Mouse (Mus musculus): ENCODE data around the gene 7530416G11Rik.

Gene 7530416G11Rik

GRCm38 (mm10) chr15:85503127-85503526 lies at the start of gene 7530416G11Rik:
Gene 7530416G11Rik (minus strand): TSS chr15:85503227.
- no peak for DNase-seq

- no peak for DNase-seq
These were observed 43.5 kb upstream of the 7530416G11Rik start for GRCm38 (mm10) chr15:85546500-85546899.

GRCm38 (mm10) chr15:85545369-85545768 lies 42.3 kb upstream of the 7530416G11Rik start:
- DNase-seq: no peak

- no peak for DNase-seq
These were observed 35.1 kb upstream of the 7530416G11Rik start for GRCm38 (mm10) chr15:85538170-85538569.

- DNase-seq: no peak
These were observed 34.1 kb upstream of the 7530416G11Rik start for GRCm38 (mm10) chr15:85537151-85537550.

- DNase-seq: no peak
These were observed 31.6 kb upstream of the 7530416G11Rik start for GRCm38 (mm10) chr15:85534646-85535045.

- no peak for DNase-seq
These were observed 31.2 kb upstream of the 7530416G11Rik start for GRCm38 (mm10) chr15:85534215-85534614.

GRCm38 (mm10) chr15:85532063-85532462 lies 29.0 kb upstream of the 7530416G11Rik start:
- no peak for DNase-seq

GRCm38 (mm10) chr15:85529911-85530310 lies 26.9 kb upstream of the 7530416G11Rik start:
- DNase-seq: no peak

- no peak for DNase-seq
These were observed 21.4 kb upstream of the 7530416G11Rik start for GRCm38 (mm10) chr15:85524404-85524950.

- no peak for DNase-seq
These were observed 20.4 kb upstream of the 7530416G11Rik start for GRCm38 (mm10) chr15:85523173-85523991.

- no peak for DNase-seq
These were observed 16.4 kb upstream of the 7530416G11Rik start for GRCm38 (mm10) chr15:85519438-85519837.

GRCm38 (mm10) chr15:85507370-85508014 lies 4.5 kb upstream of the 7530416G11Rik start:
- DNase-seq: no peak

GRCm38 (mm10) chr15:85506680-85507079 lies 3.7 kb upstream of the 7530416G11Rik start:
- no peak for DNase-seq

- DNase-seq: no peak
These were observed 2.3 kb upstream of the 7530416G11Rik start for GRCm38 (mm10) chr15:85505118-85505925.

- no peak for DNase-seq
These were observed 2.8 kb downstream of the 7530416G11Rik start for GRCm38 (mm10) chr15:85500267-85500666.

GRCm38 (mm10) chr15:85497981-85498475 lies 5.0 kb downstream of the 7530416G11Rik start:
- DNase-seq: no peak

- no peak for DNase-seq
These were observed 5.5 kb downstream of the 7530416G11Rik start for GRCm38 (mm10) chr15:85497548-85497947.

GRCm38 (mm10) chr15:85494163-85494621 lies 8.8 kb downstream of the 7530416G11Rik start:
- no peak for DNase-seq

- no peak for DNase-seq
These were observed 13.3 kb downstream of the 7530416G11Rik start for GRCm38 (mm10) chr15:85489751-85490150.

- no peak for DNase-seq
These were observed 14.1 kb downstream of the 7530416G11Rik start for GRCm38 (mm10) chr15:85488900-85489299.

GRCm38 (mm10) chr15:85480630-85481029 lies 22.4 kb downstream of the 7530416G11Rik start:
- no peak for DNase-seq

- no peak for DNase-seq
These were observed 23.1 kb downstream of the 7530416G11Rik start for GRCm38 (mm10) chr15:85479919-85480318.
